Mouse (Mus musculus) limb, embryonic 14.5 days (tissue): ENCODE results near the gene Psmd4. TPM values are rescaled to one million over a fixed set of nuclear protein-coding genes. Genes with fewer than 3 reads are reported as not detected.

Source experiments
- ATAC-seq: fragments of 200-750 bp; cut with Nextera tagmentation; 2 replicates; pipeline ENCODE4 v1.8.0; 2017; ENCODE audit warnings: low read depth, moderate number of reproducible peaks, moderate TSS enrichment; ENCODE audit not compliant: low FRiP score
- DNase-seq: peaks from one replicate; pipeline ENCODE4 v3.0.0-alpha.2; 2015; ENCODE audit warnings: low spot score
- H3K27ac ChIP-seq: fragments of 300-500 bp; sonication (generic); replicated peaks from 2 replicates; pipeline ENCODE4 v1.5.1; 2014; ENCODE audit warnings: low read depth, mild to moderate bottlenecking, low read length, moderate library complexity, mixed read lengths
- H3K27me3 ChIP-seq: fragments of 300-500 bp; sonication (generic); 2 replicates; pipeline ENCODE4 v1.6.1; 2014; ENCODE audit warnings: low read length, mixed read lengths; ENCODE audit not compliant: control insufficient read depth, insufficient read depth
- H3K36me3 ChIP-seq: fragments of 300-500 bp; sonication (generic); 2 replicates; pipeline ENCODE4 v1.6.1; 2014; ENCODE audit warnings: mild to moderate bottlenecking, low read length, moderate library complexity, mixed read lengths; ENCODE audit not compliant: control insufficient read depth, insufficient read depth
- H3K4me1 ChIP-seq: fragments of 300-500 bp; sonication (generic); 2 replicates; pipeline ENCODE4 v1.6.1; 2014; ENCODE audit warnings: antibody characterized with exemption, low read length, mixed read lengths; ENCODE audit not compliant: control insufficient read depth, insufficient read depth
- H3K4me2 ChIP-seq: fragments of 300-500 bp; sonication (generic); replicated peaks from 2 replicates; pipeline ENCODE4 v1.6.1; 2014; ENCODE audit warnings: low read depth, mild to moderate bottlenecking, low read length, moderate library complexity; ENCODE audit not compliant: severe bottlenecking
- H3K4me3 ChIP-seq: fragments of 300-500 bp; sonication (generic); replicated peaks from 2 replicates; pipeline ENCODE4 v1.5.1; 2014; ENCODE audit warnings: low read length
- H3K9ac ChIP-seq: fragments of 300-500 bp; sonication (generic); 2 replicates; pipeline ENCODE4 v1.6.1; 2014; ENCODE audit warnings: mild to moderate bottlenecking, low read depth, low read length, moderate library complexity; ENCODE audit not compliant: severe bottlenecking
- H3K9me3 ChIP-seq: fragments of 300-500 bp; sonication (generic); 2 replicates; pipeline ENCODE4 v1.6.1; 2016; ENCODE audit warnings: low read length; ENCODE audit not compliant: control insufficient read depth
- POLR2A ChIP-seq: fragments of 200-500 bp; IDR thresholded peaks from 2 replicates; pipeline ENCODE4 v1.8.0; 2012; ENCODE audit warnings: inconsistent platforms, mild to moderate bottlenecking, moderate library complexity, borderline replicate concordance; ENCODE audit not compliant: insufficient read depth, insufficient read length; ENCODE audit errors: extremely low read depth
- WGBS: fragments of 180-500 bp; shearing (Covaris S2); extraction: QIAGEN DNeasy Blood & Tissue Kit; methylation state at CpG from one replicate; pipeline ENCODE4 v1.1.7; 2014; 5-methylcytosine and 5-hydroxymethylcytosine counted together
- polyA plus RNA-seq, 2 experiments: library from polyadenylated mRNA; depleted of rRNA in 1 of 2; stranded (reverse) in 1 of 2; unstranded in 1 of 2; fragments of >200 nt; fragmentation: Nextera tagmentation in 1 of 2; extraction: Ambion mirVana in 1 of 2; gene quantifications; 2 replicates each; pipeline versions ENCODE4 v1.2.1 to v1.2.3; 2012 to 2014

Gene Psmd4
- polyA plus RNA-seq, 2 experiments, result 249 to 258 TPM

DNA sequence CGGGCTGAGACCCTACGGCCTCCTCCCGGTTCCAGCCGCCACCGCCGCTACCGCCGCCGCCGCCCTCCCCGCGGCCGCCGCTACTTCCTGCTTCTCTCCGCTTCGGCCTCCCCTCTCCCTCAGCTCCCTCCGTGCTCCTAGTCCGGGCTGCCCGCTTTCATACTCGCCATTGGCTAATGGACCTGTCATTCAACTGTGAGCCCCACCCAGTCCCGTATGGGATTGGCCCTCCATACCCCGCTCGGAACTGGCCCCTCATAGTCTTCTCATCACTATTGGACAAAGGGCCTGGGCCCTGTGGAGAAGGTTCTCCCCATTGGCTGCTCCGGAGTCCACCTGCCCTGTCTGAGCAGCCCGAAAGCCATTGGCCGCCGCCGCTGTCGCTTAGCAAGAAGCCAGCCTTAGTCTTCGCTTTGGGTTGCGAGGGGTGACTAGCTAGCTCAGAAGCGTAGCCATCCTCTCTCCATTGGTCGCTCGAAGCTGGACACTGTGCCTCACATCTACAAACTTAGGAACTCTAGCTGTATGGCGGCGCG, 27.0 kb downstream of the Psmd4 start, which contains the start of gene Zfp687:
Gene Zfp687 (minus strand): TSS at position 112 of the 536 bp plus-strand sequence.
- no peaks in the 10 kb centered on the region for H3K9me3 ChIP-seq
- H3K36me3 ChIP-seq, result peaks cover 20% of the 10 kb centered on the region
- peak within 1 kb of the TSS; percentile 96 for H3K27ac ChIP-seq
- H3K4me1 ChIP-seq, result peaks cover 18% of the 10 kb centered on the region; the same call in 1 of the 2 replicates
- H3K27me3 ChIP-seq, result no peaks in the 10 kb centered on the region
- peak; percentile 98 for ATAC-seq
- 0% methylated on average over 26 of the region's 37 CpGs for WGBS
- peak within 1 kb of the TSS; percentile 71 for H3K9ac ChIP-seq
- peak within 1 kb of the TSS; percentile 91 for H3K4me2 ChIP-seq
- peak; percentile 76; the same call in 1 of the 2 replicates for TF ChIP-seq POLR2A
- H3K4me3 ChIP-seq, result peak within 1 kb of the TSS; percentile 83
- peak; percentile 99 for DNase-seq

DNA sequence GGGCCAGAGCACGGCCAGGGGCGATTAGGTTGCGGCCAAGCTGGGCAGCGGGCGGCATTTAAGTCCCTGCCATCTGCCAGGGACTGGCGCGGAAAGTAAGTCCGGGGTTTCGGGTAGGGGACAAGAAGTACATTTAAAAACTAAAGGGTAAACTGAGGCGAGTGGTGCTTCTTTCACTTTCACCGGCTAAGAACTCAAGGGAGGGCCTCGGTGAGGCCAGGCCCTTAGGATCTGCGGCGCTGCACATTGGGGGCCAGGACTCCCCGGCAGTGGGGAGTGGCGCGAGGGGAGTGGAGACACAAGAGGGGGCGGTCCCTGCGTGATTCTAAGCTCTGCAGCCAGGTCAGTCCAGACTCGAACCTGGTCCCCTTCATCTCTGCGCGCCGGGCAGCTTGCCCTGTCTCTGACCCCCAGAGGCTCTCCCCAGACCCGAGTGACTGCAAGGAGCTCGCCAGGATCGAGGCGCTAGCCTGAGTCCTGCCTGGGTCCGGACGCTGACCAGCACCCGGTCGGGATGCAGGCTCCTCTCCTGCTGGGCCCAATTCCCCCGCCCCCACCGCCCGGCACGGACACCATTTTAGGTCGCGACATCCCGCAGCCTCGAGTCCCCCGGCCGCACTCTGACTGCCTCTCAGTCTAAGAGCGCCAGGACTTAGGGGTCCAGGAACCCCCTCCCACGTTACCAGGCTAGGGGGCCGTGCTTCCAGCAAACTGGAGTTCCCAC, 27.8 kb downstream of the Psmd4 start:
- 1% methylated on average over 37 of the region's 44 CpGs for WGBS
- Histone ChIP-seq H3K9ac (peak overlapping the region; percentile 71), H3K27me3 (no peaks in the 10 kb centered on the region), H3K27ac (peak overlapping the region; percentile 68; the same call in 1 of the 2 replicates), H3K4me2 (peak overlapping the region; percentile 91), H3K4me1 (peaks cover 18% of the 10 kb centered on the region; the same call in 1 of the 2 replicates), H3K4me3 (peak overlapping the region; percentile 83), H3K9me3 (no peaks in the 10 kb centered on the region), H3K36me3 (peaks cover 26% of the 10 kb centered on the region)
- TF ChIP-seq POLR2A, result no peak
- peak; percentile 27 for DNase-seq
- ATAC-seq, result no peak

DNA sequence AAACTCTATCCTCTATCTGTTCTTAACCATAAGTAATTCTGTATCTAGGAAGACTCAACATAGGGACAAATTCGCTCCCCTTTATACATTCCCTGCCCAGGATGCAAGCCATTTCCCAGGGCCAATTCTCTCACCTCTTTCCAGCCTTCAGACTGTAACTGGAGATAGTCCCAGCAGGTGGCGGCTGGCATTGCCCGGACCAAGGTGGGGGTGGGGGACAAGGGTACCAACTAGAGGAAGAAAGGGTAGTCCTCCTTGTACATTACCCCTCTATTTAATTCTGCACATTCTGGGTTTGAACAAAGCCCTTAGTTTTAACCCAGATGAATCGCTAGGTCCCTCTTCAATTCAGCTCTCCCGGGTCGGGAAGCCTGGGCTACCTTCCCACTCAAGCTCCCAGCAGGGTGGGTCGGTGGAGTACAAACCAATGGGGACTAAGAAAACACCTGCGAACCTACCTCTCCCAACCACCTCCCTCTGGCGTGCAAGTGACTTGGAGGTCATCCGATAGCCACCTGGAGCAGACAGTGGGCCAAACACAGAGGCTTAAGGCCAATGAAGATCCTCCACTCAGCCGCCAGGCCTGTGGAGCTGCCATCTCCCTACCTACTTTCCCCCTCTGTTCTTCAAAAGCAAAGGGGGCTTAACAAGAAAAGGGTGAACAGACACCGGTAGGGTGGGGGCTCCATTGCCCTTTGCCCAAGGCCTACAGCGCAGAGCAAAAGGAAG, 28.6 kb downstream of the Psmd4 start:
- DNase-seq, result no peak
- Histone ChIP-seq H3K27me3 (no peaks in the 10 kb centered on the region), H3K4me3 (peak overlapping the region; percentile 83), H3K4me2 (peak overlapping the region; percentile 91), H3K4me1 (peaks cover 18% of the 10 kb centered on the region; the same call in 1 of the 2 replicates), H3K36me3 (peaks cover 34% of the 10 kb centered on the region), H3K27ac (no peak overlapping the region), H3K9me3 (no peaks in the 10 kb centered on the region), H3K9ac (peak overlapping the region; percentile 71)
- 12% methylated on average over 13 of the region's 13 CpGs for WGBS
- no peak for TF ChIP-seq POLR2A
- ATAC-seq, result no peak

DNA sequence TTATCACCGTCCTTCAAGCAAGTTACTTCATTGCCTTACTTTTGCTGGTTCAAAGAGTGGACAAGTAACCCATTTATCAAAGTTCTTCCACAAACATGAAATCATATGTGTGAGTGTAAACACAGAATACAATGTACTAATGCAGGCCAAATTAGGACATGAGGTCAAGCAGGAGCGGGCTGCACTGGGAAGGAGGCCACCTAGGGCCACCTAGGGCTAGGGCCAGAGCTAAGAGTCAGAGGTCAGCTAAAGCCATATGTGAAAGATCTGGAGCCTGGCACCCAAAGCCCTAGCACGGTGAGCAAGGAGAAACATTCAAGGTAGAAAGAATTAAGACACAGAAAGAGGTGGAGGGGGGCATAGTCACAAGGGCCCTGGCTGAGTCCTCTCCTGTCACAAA, 29.4 kb downstream of the Psmd4 start:
- H3K9ac ChIP-seq, result 0 out of 2 replicates have a peak overlapping the region, but pooled peaks have one; percentile 8
- no peak for ATAC-seq
- 81% methylated on average over 3 of the region's 3 CpGs for WGBS
- H3K4me2 ChIP-seq, result no peak overlapping the region
- no peak overlapping the region for H3K4me3 ChIP-seq
- H3K4me1 ChIP-seq, result peaks cover 18% of the 10 kb centered on the region; the same call in 1 of the 2 replicates
- no peaks in the 10 kb centered on the region for H3K9me3 ChIP-seq
- H3K36me3 ChIP-seq, result peaks cover 42% of the 10 kb centered on the region
- H3K27ac ChIP-seq, result no peak overlapping the region
- no peak for DNase-seq
- H3K27me3 ChIP-seq, result no peaks in the 10 kb centered on the region
- no peak for TF ChIP-seq POLR2A

DNA sequence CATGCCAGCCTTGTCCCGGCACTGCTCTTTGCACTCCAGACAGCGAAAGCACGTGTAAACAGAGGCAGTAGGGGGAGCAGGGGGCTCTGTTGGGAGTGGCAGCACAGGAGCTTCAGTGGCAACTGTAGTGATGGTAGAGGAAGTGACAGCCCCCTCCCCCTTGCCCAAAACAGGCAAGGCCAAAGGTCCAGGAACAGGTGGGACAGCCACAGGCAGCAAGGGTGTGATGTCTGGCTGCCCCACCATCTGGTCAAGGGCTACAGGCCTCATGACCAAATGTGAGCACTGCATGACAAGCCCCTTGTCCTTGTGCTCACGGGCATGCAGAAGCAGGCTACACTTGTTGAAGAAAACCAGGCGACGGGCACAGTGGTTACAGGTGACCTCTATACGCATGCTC, 32.0 kb downstream of the Psmd4 start:
- DNase-seq (no peak), ATAC-seq (no peak)
- Histone ChIP-seq H3K27me3 (no peaks in the 10 kb centered on the region), H3K36me3 (peaks cover 68% of the 10 kb centered on the region), H3K4me3 (no peak overlapping the region), H3K9me3 (no peaks in the 10 kb centered on the region), H3K4me1 (peaks cover 12% of the 10 kb centered on the region; the same call in 1 of the 2 replicates), H3K27ac (no peak overlapping the region), H3K9ac (no peak overlapping the region), H3K4me2 (no peak overlapping the region)
- TF ChIP-seq POLR2A, result no peak
- 84% methylated on average over 7 of the region's 7 CpGs for WGBS
